Mouse (Mus musculus) MEL (cell line): ENCODE results near the gene Ccdc127. TPM values are rescaled to one million over a fixed set of nuclear protein-coding genes. Genes with fewer than 3 reads are reported as not detected.

Source experiments
- polyA plus RNA-seq, 2 experiments: library from polyadenylated mRNA; stranded (reverse) in 1 of 2; unstranded in 1 of 2; fragments of >175 nt in 1 of 2; fragments of >200 nt in 1 of 2; gene quantifications; 2 replicates each; pipeline versions ENCODE4 v1.2.1 to v1.2.4; 2012; ENCODE audit warnings: low replicate concordance in 2 of 2, low read depth in 1 of 2; ENCODE audit not compliant: insufficient read length in 2 of 2, insufficient read depth in 1 of 2, missing spikeins in 1 of 2
- total RNA-seq: library from RNA; depleted of rRNA; stranded (reverse); fragments of 300-350 nt; gene quantifications from 2 replicates; pipeline ENCODE4 v1.2.3, GENCODE M21; 2012; rRNA removed

The Ccdc127 gene
- total and polyA plus RNA-seq, 3 experiments, result 30.2 to 33.6 TPM; not detected in 1

Other genes starting within 250 kb of the Ccdc127 start
- 0.04 TPM in 1 of 2 replicates, not detected in the other for gene Slc9a3, start 228.9 kb upstream of the Ccdc127 start, total RNA-seq
- not detected for gene Slc9a3, start 228.9 kb upstream of the Ccdc127 start, polyA plus RNA-seq
- gene Exoc3, start 141.6 kb upstream of the Ccdc127 start, total RNA-seq, result 23.3 and 24.2 TPM in 2 replicates
- gene Exoc3, start 141.6 kb upstream of the Ccdc127 start, polyA plus RNA-seq, result 100 to 1,000 TPM in 1 of 2 experiments, 10 to 100 TPM in 1; 35.4 to 145 TPM
- not detected in 2 replicates for gene Ahrr, start 58.0 kb upstream of the Ccdc127 start, total RNA-seq
- under 1 TPM in 1 of 2 experiments, not detected in 1; 0.01 TPM for gene Ahrr, start 58.0 kb upstream of the Ccdc127 start, polyA plus RNA-seq
- 134 and 142 TPM in 2 replicates for gene Pdcd6, start 32.7 kb upstream of the Ccdc127 start, total RNA-seq
- 100 to 1,000 TPM in 1 of 2 experiments, not detected in 1; 106 TPM for gene Pdcd6, start 32.7 kb upstream of the Ccdc127 start, polyA plus RNA-seq
- gene Sdha, start within 50 bp of the Ccdc127 start, total RNA-seq, result 145 and 151 TPM in 2 replicates
- gene Sdha, start within 50 bp of the Ccdc127 start, polyA plus RNA-seq, result 100 to 1,000 TPM in 1 of 2 experiments, 10 to 100 TPM in 1; 68.6 to 214 TPM
- 0.08 and 0.10 TPM in 2 replicates for gene Lrrc14b, start 13.7 kb downstream of the Ccdc127 start, total RNA-seq
- gene Lrrc14b, start 13.7 kb downstream of the Ccdc127 start, polyA plus RNA-seq, result not detected
- 1.6 and 2.2 TPM in 2 replicates for gene Zfp72, start 40.5 kb downstream of the Ccdc127 start, total RNA-seq
- gene Zfp72, start 40.5 kb downstream of the Ccdc127 start, polyA plus RNA-seq, result 1 to 10 TPM in 1 of 2 experiments, not detected in 1; 2.0 TPM
- gene Ftl1-ps1, start 49.4 kb downstream of the Ccdc127 start, total RNA-seq, result 44.5 and 66.6 TPM in 2 replicates
- gene Ftl1-ps1, start 49.4 kb downstream of the Ccdc127 start, polyA plus RNA-seq, result 10 to 100 TPM in 1 of 2 experiments, not detected in 1; 35.0 TPM
- 5.5 and 6.1 TPM in 2 replicates for gene Zfp825, start 143.7 kb downstream of the Ccdc127 start, total RNA-seq
- gene Zfp825, start 143.7 kb downstream of the Ccdc127 start, polyA plus RNA-seq, result 100 to 1,000 TPM in 1 of 2 experiments, 1 to 10 TPM in 1; 4.4 to 426 TPM